Mouse (Mus musculus) brain, embryonic 14.5 days (tissue): ENCODE results near the gene Chst1.

ENCODE experiments used
- CTCF ChIP-seq: fragments of 200-500 bp; IDR thresholded peaks from 2 replicates; pipeline ENCODE4 v1.5.1; 2012; ENCODE audit warnings: inconsistent platforms, mild to moderate bottlenecking, moderate library complexity, borderline replicate concordance; ENCODE audit not compliant: insufficient read depth, insufficient read length; ENCODE audit errors: extremely low read depth
- POLR2A ChIP-seq: fragments of 200-500 bp; IDR thresholded peaks from 2 replicates; pipeline ENCODE4 v1.6.1; 2012; ENCODE audit warnings: mild to moderate bottlenecking, inconsistent platforms, borderline replicate concordance; ENCODE audit not compliant: poor library complexity, insufficient read depth, insufficient read length, severe bottlenecking; ENCODE audit errors: extremely low read depth

DNA sequence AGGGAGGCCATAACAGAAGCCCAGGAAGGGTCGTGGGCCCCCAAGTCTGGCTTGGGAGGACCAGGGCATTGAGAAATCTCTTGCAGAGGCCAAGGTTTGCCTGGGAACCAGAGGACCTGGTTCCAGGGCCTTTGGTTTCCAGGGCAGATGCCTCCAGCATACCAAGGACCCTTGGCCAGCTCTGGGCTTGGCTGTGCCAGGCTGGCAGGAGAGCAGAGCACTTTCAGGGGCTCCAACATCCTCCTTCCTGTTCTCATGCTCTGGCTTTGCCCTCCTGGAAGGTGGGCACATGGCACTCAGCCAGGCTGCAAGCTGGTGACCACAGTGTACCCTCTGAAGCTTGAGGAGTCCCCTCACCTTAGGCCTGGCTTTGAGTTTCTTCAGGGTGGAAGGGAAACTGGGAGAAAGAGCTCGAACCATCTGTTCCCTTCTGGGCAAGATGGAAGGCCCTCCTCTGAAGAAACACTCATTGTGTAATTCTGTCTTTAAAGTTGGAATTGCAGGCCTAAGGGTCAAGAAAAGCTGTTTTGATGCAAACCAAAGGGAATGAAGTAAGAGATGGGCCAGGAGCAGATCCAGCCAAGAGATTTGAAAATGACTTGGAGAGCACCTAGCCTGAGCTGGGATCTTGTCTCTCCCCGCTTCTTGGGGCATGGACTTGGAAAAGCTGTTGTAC lies 10.3 kb downstream of the Chst1 start:
- TF ChIP-seq POLR2A, result no peak
- no peak for TF ChIP-seq CTCF
